Mouse (Mus musculus): Measurements from ENCODE around the gene Psen1.
A peak's percentile ranks its signal among the peaks of the same experiment; 100 is the strongest.

Gene Psen1

GRCm38 (mm10) chr12:83726510-83727308 is 38.8 kb downstream of the Psen1 start:
- no peak for DNase-seq

- DNase-seq = no peak
Observed at GRCm38 (mm10) chr12:83732225-83732624, 44.3 kb downstream of the Psen1 start.

GRCm38 (mm10) chr12:83734047-83734446 is 46.1 kb downstream of the Psen1 start:
- DNase-seq = no peak

GRCm38 (mm10) chr12:83736236-83736635 is 48.3 kb downstream of the Psen1 start:
- DNase-seq = no peak

GRCm38 (mm10) chr12:83738651-83739050 is 50.7 kb downstream of the Psen1 start:
- DNase-seq = no peak

GRCm38 (mm10) chr12:83741722-83742121 is 53.8 kb downstream of the Psen1 start:
- DNase-seq = no peak

- no peak for DNase-seq
Observed at GRCm38 (mm10) chr12:83742834-83743233, 54.9 kb downstream of the Psen1 start.

- DNase-seq = no peak
Observed at GRCm38 (mm10) chr12:83743712-83744111, 55.8 kb downstream of the Psen1 start.

- DNase-seq = no peak
Observed at GRCm38 (mm10) chr12:83749186-83749585, 61.2 kb downstream of the Psen1 start.

- no peak for DNase-seq
Observed at GRCm38 (mm10) chr12:83752495-83752894, 64.5 kb downstream of the Psen1 start.

- DNase-seq = no peak
Observed at GRCm38 (mm10) chr12:83758735-83759134, 70.8 kb downstream of the Psen1 start.

GRCm38 (mm10) chr12:83760201-83760600 is 72.2 kb downstream of the Psen1 start:
- no peak for DNase-seq

- no peak for DNase-seq
Observed at GRCm38 (mm10) chr12:83762706-83763105, 74.8 kb downstream of the Psen1 start.

GRCm38 (mm10) chr12:83763311-83764043 is 75.5 kb downstream of the Psen1 start, which contains the start of gene Papln:
TSS of gene Papln (plus strand) at chr12:83763634.
- peak; percentile 26 for DNase-seq

- DNase-seq = no peak
Observed at GRCm38 (mm10) chr12:83764044-83764365, 76.1 kb downstream of the Psen1 start.

- no peak for DNase-seq
Observed at GRCm38 (mm10) chr12:83764519-83764918, 76.6 kb downstream of the Psen1 start.

GRCm38 (mm10) chr12:83765965-83766603 is 78.1 kb downstream of the Psen1 start:
- no peak for DNase-seq

GRCm38 (mm10) chr12:83767833-83768232 is 79.9 kb downstream of the Psen1 start:
- no peak for DNase-seq

GRCm38 (mm10) chr12:83768235-83768899 is 80.4 kb downstream of the Psen1 start:
- DNase-seq = no peak

GRCm38 (mm10) chr12:83770418-83771256 is 82.7 kb downstream of the Psen1 start:
- DNase-seq = peak; percentile 65

- DNase-seq = no peak
Observed at GRCm38 (mm10) chr12:83775621-83776020, 87.7 kb downstream of the Psen1 start.

- no peak for DNase-seq
Observed at GRCm38 (mm10) chr12:83776766-83777165, 88.8 kb downstream of the Psen1 start.

Data from thymus, postnatal 4 days (tissue).